Mouse (Mus musculus) CH12.LX (cell line): Measurements from ENCODE around the gene Ankrd11. TPM values are rescaled to one million over a fixed set of nuclear protein-coding genes. Genes with fewer than 3 reads are reported as not detected.

Experiments used
- DNase-seq: peaks from one replicate; pipeline ENCODE4 v3.0.0-alpha.2; 2013; ENCODE audit errors: extremely low read depth
- H3K27ac ChIP-seq: 2 replicates; pipeline ENCODE4 v1.5.1; 2012; ENCODE audit warnings: low read depth, mild to moderate bottlenecking, control low read depth, moderate library complexity; ENCODE audit not compliant: insufficient read depth
- H3K27me3 ChIP-seq: replicated peaks from 2 replicates; pipeline ENCODE3; 2012; ENCODE audit warnings: inconsistent platforms
- H3K36me3 ChIP-seq, 2 experiments: replicated peaks in 1 of 2; 2 replicates each; pipeline versions ENCODE3 to v1.6.1; 2012; ENCODE audit warnings: inconsistent platforms in 1 of 2, low read length in 1 of 2, mild to moderate bottlenecking in 1 of 2, mixed read lengths in 1 of 2, moderate library complexity in 1 of 2; ENCODE audit not compliant: control insufficient read depth in 1 of 2, insufficient read depth in 1 of 2
- H3K4me1 ChIP-seq, 2 experiments: 2 replicates each; pipeline ENCODE4 v1.6.1; 2012; ENCODE audit warnings: inconsistent platforms in 1 of 2, moderate library complexity in 1 of 2; ENCODE audit not compliant: insufficient read depth in 2 of 2, control insufficient read depth in 1 of 2
- H3K4me2 ChIP-seq: 2 replicates; pipeline ENCODE4 v1.6.1; 2012; ENCODE audit warnings: low read depth, mild to moderate bottlenecking, control low read depth; ENCODE audit not compliant: poor library complexity, insufficient read depth, severe bottlenecking
- H3K4me3 ChIP-seq, 3 experiments: fragments of 150-350 bp in 1 of 3; sonication (generic) in 1 of 3; replicated peaks in 1 of 3; 2 replicates each; pipeline versions ENCODE3 to v1.5.1; 2011 to 2012; ENCODE audit warnings: low read depth in 2 of 3, low read length in 2 of 3, mild to moderate bottlenecking in 2 of 3, moderate library complexity in 2 of 3, control low read depth in 1 of 3, improper control_type of control experiment in 1 of 3, inconsistent platforms in 1 of 3, mixed read lengths in 1 of 3; ENCODE audit not compliant: poor library complexity in 1 of 3
- H3K79me2 ChIP-seq: replicated peaks from 2 replicates; pipeline ENCODE4 v1.6.1; 2012; ENCODE audit warnings: mild to moderate bottlenecking, moderate library complexity; ENCODE audit not compliant: control insufficient read depth, poor library complexity, insufficient read depth, severe bottlenecking; ENCODE audit errors: extremely low read depth
- H3K9ac ChIP-seq: 2 replicates; pipeline ENCODE4 v1.6.1; 2012; ENCODE audit warnings: low read depth, mild to moderate bottlenecking, control low read depth, moderate library complexity; ENCODE audit not compliant: insufficient read depth
- H3K9me3 ChIP-seq: replicated peaks from 2 replicates; pipeline ENCODE3; 2012; ENCODE audit warnings: low read length, inconsistent platforms, mixed read lengths
- BHLHE40 ChIP-seq: IDR thresholded peaks from 2 replicates; pipeline ENCODE4 v1.6.1; 2011; ENCODE audit warnings: mild to moderate bottlenecking, low read depth, low read length, improper control_type of control experiment
- CHD1 ChIP-seq: IDR thresholded peaks from 2 replicates; pipeline ENCODE4 v1.6.1; 2012; ENCODE audit warnings: low read depth, low read length, improper control_type of control experiment, inconsistent platforms
- CHD2 ChIP-seq: IDR thresholded peaks from 2 replicates; pipeline ENCODE4 v1.6.1; 2011; ENCODE audit warnings: low read length, improper control_type of control experiment
- E2F4 ChIP-seq: IDR thresholded peaks from 2 replicates; pipeline ENCODE4 v1.6.1; 2011; ENCODE audit warnings: low read depth, low read length, improper control_type of control experiment; ENCODE audit not compliant: insufficient replicate concordance
- ELF1 ChIP-seq: IDR thresholded peaks from 2 replicates; pipeline ENCODE4 v1.6.1; 2014; ENCODE audit warnings: low read depth, mild to moderate bottlenecking, inconsistent platforms, low read length, improper control_type of control experiment
- EP300 ChIP-seq: IDR thresholded peaks from 2 replicates; pipeline ENCODE4 v1.6.1; 2011; ENCODE audit warnings: low read length, improper control_type of control experiment
- ETS1 ChIP-seq: conservative IDR thresholded peaks from 2 replicates; pipeline ENCODE4 v1.6.1; 2012; ENCODE audit warnings: low read depth, mild to moderate bottlenecking, inconsistent platforms, low read length, improper control_type of control experiment, moderate library complexity
- GABPA ChIP-seq: IDR thresholded peaks from 2 replicates; pipeline ENCODE4 v1.6.1; 2012; ENCODE audit warnings: low read depth, low read length, improper control_type of control experiment, inconsistent platforms; ENCODE audit not compliant: insufficient replicate concordance
- HCFC1 ChIP-seq: IDR thresholded peaks from 2 replicates; pipeline ENCODE4 v1.6.1; 2012; ENCODE audit warnings: low read depth, mild to moderate bottlenecking, inconsistent platforms, low read length, improper control_type of control experiment
- IRF4 ChIP-seq: IDR thresholded peaks from 2 replicates; pipeline ENCODE4 v1.6.1; 2014; ENCODE audit warnings: low read depth, mild to moderate bottlenecking, inconsistent platforms, low read length, improper control_type of control experiment
- JUN ChIP-seq: IDR thresholded peaks from 2 replicates; pipeline ENCODE4 v1.6.1; 2011; ENCODE audit warnings: low read depth, mild to moderate bottlenecking, low read length, improper control_type of control experiment, moderate library complexity; ENCODE audit not compliant: insufficient read depth
- JUND ChIP-seq: conservative IDR thresholded peaks from 2 replicates; pipeline ENCODE4 v1.6.1; 2011; ENCODE audit warnings: low read depth, low read length, improper control_type of control experiment
- KAT2A ChIP-seq: IDR thresholded peaks from 2 replicates; pipeline ENCODE4 v1.6.1; 2012; ENCODE audit warnings: low read length, improper control_type of control experiment, inconsistent platforms; ENCODE audit not compliant: insufficient replicate concordance
- MAFK ChIP-seq: IDR thresholded peaks from 2 replicates; pipeline ENCODE4 v1.6.1; 2011; ENCODE audit warnings: low read length, improper control_type of control experiment; ENCODE audit not compliant: insufficient replicate concordance
- MAZ ChIP-seq: IDR thresholded peaks from 2 replicates; pipeline ENCODE4 v1.6.1; 2012; ENCODE audit warnings: low read depth, mild to moderate bottlenecking, inconsistent platforms, low read length, improper control_type of control experiment, moderate library complexity
- MXI1 ChIP-seq: IDR thresholded peaks from 2 replicates; pipeline ENCODE4 v1.6.1; 2011; ENCODE audit warnings: mild to moderate bottlenecking, low read depth, low read length, improper control_type of control experiment
- MYC ChIP-seq: IDR thresholded peaks from 2 replicates; pipeline ENCODE4 v1.6.1; 2011; ENCODE audit warnings: low read depth, mild to moderate bottlenecking, improper control_type of control experiment, low read length
- NELFE ChIP-seq: IDR thresholded peaks from 2 replicates; pipeline ENCODE4 v1.6.1; 2011; ENCODE audit warnings: low read depth, low read length, improper control_type of control experiment
- NRF1 ChIP-seq: IDR thresholded peaks from 2 replicates; pipeline ENCODE4 v1.6.1; 2014; ENCODE audit warnings: low read depth, mild to moderate bottlenecking, inconsistent platforms, low read length, improper control_type of control experiment, moderate library complexity
- POLR2A ChIP-seq: IDR thresholded peaks from 2 replicates; pipeline ENCODE4 v1.6.1; 2011; ENCODE audit warnings: low read depth, mild to moderate bottlenecking, improper control_type of control experiment, low read length
- RAD21 ChIP-seq: IDR thresholded peaks from 2 replicates; pipeline ENCODE4 v1.6.1; 2011; ENCODE audit warnings: low read depth, mild to moderate bottlenecking, low read length, improper control_type of control experiment, moderate library complexity
- RCOR1 ChIP-seq: conservative IDR thresholded peaks from 2 replicates; pipeline ENCODE4 v1.6.1; 2012; ENCODE audit warnings: low read depth, mild to moderate bottlenecking, inconsistent platforms, low read length, improper control_type of control experiment
- SIN3A ChIP-seq: IDR thresholded peaks from 2 replicates; pipeline ENCODE4 v1.6.1; 2012; ENCODE audit warnings: low read length, improper control_type of control experiment, inconsistent platforms
- SMC3 ChIP-seq: IDR thresholded peaks from 2 replicates; pipeline ENCODE4 v1.6.1; 2011; ENCODE audit warnings: low read depth, low read length, improper control_type of control experiment
- UBTF ChIP-seq: IDR thresholded peaks from 2 replicates; pipeline ENCODE4 v1.6.1; 2012; ENCODE audit warnings: low read depth, mild to moderate bottlenecking, inconsistent platforms, low read length, improper control_type of control experiment, moderate library complexity
- USF1 ChIP-seq: IDR thresholded peaks from 2 replicates; pipeline ENCODE4 v1.6.1; 2014; ENCODE audit warnings: low read depth, mild to moderate bottlenecking, inconsistent platforms, low read length, improper control_type of control experiment
- USF2 ChIP-seq: conservative IDR thresholded peaks from 2 replicates; pipeline ENCODE4 v1.6.1; 2011; ENCODE audit warnings: low read depth, low read length, improper control_type of control experiment
- ZC3H11A ChIP-seq: IDR thresholded peaks from 2 replicates; pipeline ENCODE4 v1.6.1; 2012; ENCODE audit warnings: low read depth, mild to moderate bottlenecking, inconsistent platforms, low read length, improper control_type of control experiment
- ZKSCAN1 ChIP-seq: IDR thresholded peaks from 2 replicates; pipeline ENCODE4 v1.6.1; 2012; ENCODE audit warnings: low read depth, inconsistent platforms, low read length, improper control_type of control experiment, borderline replicate concordance
- ZNF384 ChIP-seq: IDR thresholded peaks from 2 replicates; pipeline ENCODE4 v1.6.1; 2012; ENCODE audit warnings: low read depth, low read length, improper control_type of control experiment, inconsistent platforms
- dilution Hi-C: fragments of 300-500 bp; cut with MboI; formaldehyde crosslinking; loops from 2 replicates; pipeline ENCODE4 v1.14.3; 2020; ENCODE audit warnings: low sequenced_read_pairs; ENCODE audit not compliant: extremely low pct_unique_long_range_greater_than_20kb, extremely low pct_ligation_motif_present
- in situ Hi-C: fragments of 300-500 bp; cut with MboI; formaldehyde crosslinking; loops from 3 replicates; pipeline ENCODE4 v1.14.3; 2019; ENCODE audit warnings: low sequenced_read_pairs, low pct_ligation_motif_present, low pct_unique_long_range_greater_than_20kb, mixed read lengths
- polyA plus RNA-seq: library from polyadenylated mRNA; unstranded; fragments of >175 nt; gene quantifications from 2 replicates; pipeline ENCODE4 v1.2.1, GENCODE M21; 2012; ENCODE audit warnings: low read depth; ENCODE audit not compliant: insufficient read length
- total RNA-seq, 2 experiments: library from RNA; depleted of rRNA; stranded (reverse); fragments of 300-350 nt in 1 of 2; fragments of >200 nt in 1 of 2; gene quantifications; 2 replicates each; pipeline ENCODE4 v1.2.3; 2012 to 2014

Gene Ankrd11
- total and polyA plus RNA-seq, 3 experiments = 37.4 to 74.9 (median 60.7) TPM

- Histone ChIP-seq H3K4me1 (peaks cover 8 to 73% of the 10 kb centered on the region in 2 experiments; a peak in 3 of 4 replicates), H3K36me3 (peaks cover 14 to 57% of the 10 kb centered on the region in 2 experiments), H3K9me3 (no peaks in the 10 kb centered on the region), H3K27ac (no peak overlapping the region), H3K9ac (no peak overlapping the region), H3K79me2 (peaks cover 97% of the 10 kb centered on the region), H3K4me2 (no peak overlapping the region), H3K27me3 (no peaks in the 10 kb centered on the region), H3K4me3 (no peak overlapping the region)
- in situ Hi-C loops = no loop called here
- no peak for DNase-seq
- TF ChIP-seq MAZ = no peak
- no peak for TF ChIP-seq POLR2A
- TF ChIP-seq CHD2 = no peak
- no peak for TF ChIP-seq KAT2A
- no peak for TF ChIP-seq SIN3A
- TF ChIP-seq RCOR1 = no peak
- no peak for TF ChIP-seq SMC3
- TF ChIP-seq GABPA = no peak
- TF ChIP-seq USF2 = no peak
- no peak for TF ChIP-seq MXI1
- no peak for TF ChIP-seq MYC
- no peak for TF ChIP-seq JUN
- TF ChIP-seq BHLHE40 = no peak
- TF ChIP-seq EP300 = no peak
- TF ChIP-seq MAFK = no peak
- TF ChIP-seq ETS1 = no peak
- TF ChIP-seq UBTF = no peak
- no peak for TF ChIP-seq NRF1
- dilution Hi-C loops = no loop called here
Measured at GRCm38 (mm10) chr8:123021259-123021658, 20.8 kb downstream of the Ankrd11 start.

GRCm38 (mm10) chr8:123020859-123021258 is 21.2 kb downstream of the Ankrd11 start:
- H3K9ac ChIP-seq = no peak overlapping the region
- H3K36me3 ChIP-seq = peaks cover 17 to 61% of the 10 kb centered on the region in 2 experiments
- H3K79me2 ChIP-seq = peaks cover 97% of the 10 kb centered on the region
- no peak overlapping the region for H3K4me3 ChIP-seq
- TF ChIP-seq RAD21 (no peak), POLR2A (no peak), BHLHE40 (no peak), ZNF384 (no peak), ETS1 (no peak), ELF1 (no peak), E2F4 (no peak), MYC (no peak), ZC3H11A (no peak), USF1 (no peak), SMC3 (no peak), CHD1 (no peak), JUND (no peak), GABPA (no peak), ZKSCAN1 (no peak), IRF4 (no peak), NELFE (no peak), MAFK (no peak), KAT2A (no peak), HCFC1 (no peak)
- no peaks in the 10 kb centered on the region for H3K27me3 ChIP-seq
- dilution Hi-C loops = no loop called here
- H3K27ac ChIP-seq = no peak overlapping the region
- peaks cover 7 to 73% of the 10 kb centered on the region in 2 experiments; a peak in 3 of 4 replicates for H3K4me1 ChIP-seq
- no peak overlapping the region for H3K4me2 ChIP-seq
- no peak for DNase-seq
- in situ Hi-C loops = no loop called here
- H3K9me3 ChIP-seq = no peaks in the 10 kb centered on the region
